Mouse (Mus musculus) lung, embryonic 16.5 days (tissue): Measurements from ENCODE around the gene Hdgf. TPM values are rescaled to one million over a fixed set of nuclear protein-coding genes. Genes with fewer than 3 reads are reported as not detected.

Source experiments
- ATAC-seq: fragments of 200-750 bp; cut with Nextera tagmentation; 2 replicates; pipeline ENCODE4 v1.8.0; 2017; ENCODE audit warnings: low read depth, mild to moderate bottlenecking, moderate library complexity
- H3K27ac ChIP-seq: fragments of 300-500 bp; sonication (generic); 2 replicates; pipeline ENCODE4 v1.5.1; 2014; ENCODE audit warnings: mild to moderate bottlenecking, control low read depth, low read length
- H3K27me3 ChIP-seq: fragments of 300-500 bp; sonication (generic); 2 replicates; pipeline ENCODE4 v1.6.1; 2014; ENCODE audit warnings: low read depth, low read length, mixed read lengths; ENCODE audit not compliant: control insufficient read depth, insufficient read depth
- H3K36me3 ChIP-seq: fragments of 300-500 bp; sonication (generic); 2 replicates; pipeline ENCODE4 v1.6.1; 2014; ENCODE audit warnings: low read length; ENCODE audit not compliant: control insufficient read depth, insufficient read depth
- H3K4me1 ChIP-seq: fragments of 300-500 bp; sonication (generic); replicated peaks from 2 replicates; pipeline ENCODE4 v1.6.1; 2014; ENCODE audit warnings: low read length, mixed read lengths; ENCODE audit not compliant: control insufficient read depth, insufficient read depth
- H3K4me2 ChIP-seq: fragments of 300-500 bp; sonication (generic); 2 replicates; pipeline ENCODE4 v1.6.1; 2014; ENCODE audit warnings: low read depth, low read length, control low read depth
- H3K4me3 ChIP-seq: fragments of 300-500 bp; sonication (generic); 2 replicates; pipeline ENCODE4 v1.5.1; 2014; ENCODE audit warnings: mild to moderate bottlenecking, low read length, control low read depth
- H3K9ac ChIP-seq: fragments of 300-500 bp; sonication (generic); 2 replicates; pipeline ENCODE4 v1.6.1; 2014; ENCODE audit warnings: low read length, control low read depth
- H3K9me3 ChIP-seq: fragments of 300-500 bp; sonication (generic); 2 replicates; pipeline ENCODE4 v1.6.1; 2016; ENCODE audit warnings: low read length; ENCODE audit not compliant: control insufficient read depth
- WGBS: fragments of 180-500 bp; shearing (Covaris S2); extraction: QIAGEN DNeasy Blood & Tissue Kit; methylation state at CpG from one replicate; pipeline ENCODE4 v1.1.7; 2014; 5-methylcytosine and 5-hydroxymethylcytosine counted together
- polyA plus RNA-seq: library from polyadenylated mRNA; unstranded; fragments of >200 nt; fragmentation: Nextera tagmentation; extraction: Ambion mirVana; gene quantifications from 2 replicates; pipeline ENCODE4 v1.2.1, GENCODE M21; 2015

The Hdgf gene
- polyA plus RNA-seq, 1 experiment from 2014 or later = 86.3 TPM

DNA sequence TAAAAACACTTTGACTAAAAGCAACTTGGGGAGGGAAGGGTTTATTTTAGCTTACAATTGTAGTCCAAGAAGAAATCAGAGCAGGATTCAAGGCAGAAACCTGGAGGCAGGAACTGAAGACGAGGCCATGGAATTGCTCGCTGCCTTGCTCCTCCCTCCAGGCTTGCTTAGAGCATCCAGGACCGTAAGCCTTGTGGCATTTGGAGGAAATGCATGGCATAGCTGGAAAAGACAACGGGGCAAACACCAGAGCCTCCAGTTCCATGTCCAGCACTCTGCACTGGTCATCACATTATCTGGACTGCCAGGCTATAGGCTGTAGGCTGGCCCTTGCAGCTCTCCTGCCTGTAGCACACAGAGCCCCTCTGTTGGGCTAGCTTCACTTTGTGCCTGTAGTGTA, 28.4 kb downstream of the Hdgf start:
- Histone ChIP-seq H3K36me3 (peaks cover 29% of the 10 kb centered on the region), H3K27me3 (no peaks in the 10 kb centered on the region), H3K4me3 (no peak overlapping the region), H3K4me1 (peaks cover 9% of the 10 kb centered on the region; the same call in 1 of the 2 replicates), H3K9ac (no peak overlapping the region), H3K27ac (no peak overlapping the region), H3K9me3 (no peaks in the 10 kb centered on the region), H3K4me2 (no peak overlapping the region)
- 57% methylated on average over 4 of the region's 4 CpGs for WGBS
- ATAC-seq = no peak

DNA sequence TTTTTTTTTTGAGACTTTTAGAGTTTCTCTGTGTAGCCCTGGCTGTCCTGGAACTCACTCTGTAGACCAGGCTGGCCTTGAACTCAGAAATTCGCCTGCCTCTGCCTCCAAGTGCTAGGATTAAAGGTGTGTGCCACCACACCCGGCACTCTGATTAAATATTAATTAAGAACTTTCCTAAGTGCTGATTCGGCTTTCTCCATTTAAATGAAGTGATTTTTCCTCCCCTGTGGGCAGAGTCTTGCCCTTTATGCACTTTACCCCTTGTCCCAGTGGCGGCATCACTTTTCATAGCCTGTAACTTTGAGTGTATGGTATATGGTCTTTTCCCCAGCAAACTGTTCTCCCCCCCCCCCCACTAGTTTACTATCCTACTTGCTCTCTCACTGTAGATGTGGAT, 29.1 kb downstream of the Hdgf start:
- no peak overlapping the region for H3K4me2 ChIP-seq
- H3K9ac ChIP-seq = no peak overlapping the region
- peaks cover 9% of the 10 kb centered on the region; the same call in 1 of the 2 replicates for H3K4me1 ChIP-seq
- no peaks in the 10 kb centered on the region for H3K9me3 ChIP-seq
- H3K27ac ChIP-seq = no peak overlapping the region
- WGBS = 77% methylated on average over 4 of the region's 4 CpGs
- peaks cover 35% of the 10 kb centered on the region for H3K36me3 ChIP-seq
- H3K27me3 ChIP-seq = no peaks in the 10 kb centered on the region
- ATAC-seq = no peak
- no peak overlapping the region for H3K4me3 ChIP-seq

GRCm38 (mm10) chr3:87935776-87936175, 29.7 kb downstream of the Hdgf start:
- ATAC-seq = peak; percentile 72
- Histone ChIP-seq H3K4me2 (no peak overlapping the region), H3K27me3 (no peaks in the 10 kb centered on the region), H3K4me3 (no peak overlapping the region), H3K9me3 (no peaks in the 10 kb centered on the region), H3K27ac (no peak overlapping the region), H3K9ac (no peak overlapping the region), H3K4me1 (peaks cover 9% of the 10 kb centered on the region; the same call in 1 of the 2 replicates), H3K36me3 (peaks cover 39% of the 10 kb centered on the region)
- 92% methylated on average over 2 of the region's 2 CpGs for WGBS

DNA sequence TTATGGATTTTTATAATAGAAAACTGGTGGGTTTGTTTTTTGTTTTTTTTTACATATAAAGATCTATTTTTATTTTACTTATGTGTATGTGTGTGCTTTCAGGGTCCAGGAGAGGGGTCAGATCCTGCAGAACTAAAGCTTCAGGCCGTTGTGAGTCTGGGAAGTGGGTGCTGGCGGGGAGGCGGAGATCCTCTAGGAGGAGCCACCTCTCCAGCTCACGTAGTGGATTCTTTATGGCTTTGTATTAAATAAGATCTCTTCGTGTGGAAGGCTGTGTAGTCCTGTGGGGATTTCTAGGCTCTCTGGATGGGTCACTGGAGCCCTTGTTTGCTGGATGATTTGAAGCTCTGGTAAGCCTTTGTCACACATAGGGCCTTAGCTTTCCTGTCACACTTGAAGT, 34.5 kb downstream of the Hdgf start:
- no peaks in the 10 kb centered on the region for H3K4me1 ChIP-seq
- H3K27ac ChIP-seq = no peak overlapping the region
- WGBS = 61% methylated on average over 5 of the region's 5 CpGs
- ATAC-seq = no peak
- no peak overlapping the region for H3K9ac ChIP-seq
- peaks cover 51% of the 10 kb centered on the region for H3K36me3 ChIP-seq
- no peak overlapping the region for H3K4me2 ChIP-seq
- no peaks in the 10 kb centered on the region for H3K27me3 ChIP-seq
- no peak overlapping the region for H3K4me3 ChIP-seq
- no peaks in the 10 kb centered on the region for H3K9me3 ChIP-seq

DNA sequence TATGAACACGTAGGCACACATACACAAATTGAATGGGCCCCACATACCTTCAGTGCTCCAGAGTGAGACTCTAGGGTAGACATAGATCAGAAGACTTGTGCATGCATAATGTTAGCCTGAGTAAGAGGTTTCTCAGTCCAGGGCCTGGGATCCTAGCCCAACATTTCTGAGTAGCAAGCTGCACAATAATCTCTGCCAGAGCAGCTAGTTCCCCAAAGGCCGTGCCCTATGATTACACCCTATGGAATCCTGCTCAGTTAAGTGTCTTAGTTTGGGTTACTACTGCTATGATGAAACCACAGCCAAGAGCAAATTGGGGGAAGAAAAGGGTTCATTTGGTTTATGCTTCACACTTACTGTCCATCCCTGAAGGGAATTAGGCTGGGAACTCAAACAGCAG, 36.4 kb downstream of the Hdgf start:
- Histone ChIP-seq H3K4me1 (peaks cover 7% of the 10 kb centered on the region), H3K4me2 (no peak overlapping the region), H3K9ac (no peak overlapping the region), H3K27me3 (peaks cover 6% of the 10 kb centered on the region), H3K4me3 (no peak overlapping the region), H3K36me3 (peaks cover 48% of the 10 kb centered on the region), H3K9me3 (no peaks in the 10 kb centered on the region), H3K27ac (no peak overlapping the region)
- ATAC-seq = no peak
- WGBS = 90% methylated on average over 2 of the region's 2 CpGs

DNA sequence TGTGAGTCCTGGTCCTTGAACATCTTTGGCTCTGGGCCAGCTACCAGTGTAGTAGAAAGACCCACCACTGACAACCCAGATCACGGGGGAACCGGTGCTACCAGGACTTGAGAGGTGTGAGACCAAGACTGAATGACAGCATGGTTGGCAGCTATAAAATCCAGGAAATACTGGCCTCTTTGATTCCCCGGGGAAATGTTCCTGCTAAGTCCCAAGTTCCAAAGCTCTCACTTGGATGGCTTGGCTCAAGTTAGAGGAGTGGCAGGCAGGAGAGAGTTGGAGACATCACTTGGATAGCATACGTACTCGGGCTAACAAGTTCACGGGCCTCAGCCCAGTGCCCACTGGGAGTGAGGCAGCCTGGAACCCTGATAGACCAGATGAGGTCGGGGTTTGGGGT, 37.5 kb downstream of the Hdgf start:
- no peaks in the 10 kb centered on the region for H3K9me3 ChIP-seq
- no peak overlapping the region for H3K4me2 ChIP-seq
- peaks cover 19% of the 10 kb centered on the region for H3K4me1 ChIP-seq
- no peak overlapping the region for H3K4me3 ChIP-seq
- H3K27me3 ChIP-seq = peaks cover 9% of the 10 kb centered on the region
- 63% methylated on average over 7 of the region's 7 CpGs for WGBS
- H3K36me3 ChIP-seq = peaks cover 37% of the 10 kb centered on the region
- ATAC-seq = no peak
- no peak overlapping the region for H3K9ac ChIP-seq
- no peak overlapping the region for H3K27ac ChIP-seq

GRCm38 (mm10) chr3:87944838-87945600, 38.9 kb downstream of the Hdgf start:
- Histone ChIP-seq H3K4me3 (no peak overlapping the region), H3K9ac (no peak overlapping the region), H3K36me3 (peaks cover 25% of the 10 kb centered on the region), H3K27ac (no peak overlapping the region), H3K4me1 (peaks cover 27% of the 10 kb centered on the region), H3K9me3 (no peaks in the 10 kb centered on the region), H3K27me3 (peaks cover 9% of the 10 kb centered on the region), H3K4me2 (no peak overlapping the region)
- 36% methylated on average over 3 of the region's 4 CpGs for WGBS
- ATAC-seq = peak; percentile 50

DNA sequence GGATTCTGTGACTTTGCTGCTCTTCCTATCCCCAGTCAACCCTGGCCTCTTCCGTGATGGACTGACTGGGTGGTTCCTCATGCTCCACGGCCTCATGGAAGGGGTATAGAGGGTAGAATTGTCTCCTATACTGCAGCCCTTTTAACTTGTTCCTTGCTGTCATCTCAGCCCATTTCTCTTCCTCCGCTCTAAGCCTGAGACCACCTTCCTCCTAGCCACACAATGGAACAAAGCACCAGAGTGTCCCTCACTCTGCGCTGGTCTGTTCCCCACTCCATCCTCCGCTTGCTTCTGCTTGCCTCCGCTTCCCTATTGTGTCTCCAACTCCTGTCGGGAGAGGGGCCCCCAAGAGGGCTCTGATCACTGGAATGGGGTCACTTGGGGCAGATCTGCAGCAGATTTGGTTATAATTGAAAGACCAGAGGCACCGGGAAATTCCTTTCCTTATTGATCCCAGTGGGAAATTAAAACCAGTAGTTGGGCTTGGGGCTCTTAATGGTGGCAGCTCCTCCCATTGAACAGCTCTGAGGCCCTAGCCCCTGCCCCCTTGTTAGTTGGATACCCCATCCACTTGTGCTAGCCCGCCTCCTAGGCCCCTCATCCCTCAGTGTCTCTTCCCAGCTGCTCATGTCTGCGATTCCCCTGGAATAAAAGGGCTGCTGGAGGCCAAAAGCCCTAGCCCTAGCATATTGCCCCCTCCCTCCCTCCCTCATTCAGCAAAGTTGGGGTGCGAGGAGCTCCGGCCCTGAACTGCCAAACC, 39.8 kb downstream of the Hdgf start:
- peaks cover 32% of the 10 kb centered on the region for H3K4me1 ChIP-seq
- 43% methylated on average over 12 of the region's 12 CpGs for whole genome bisulfite sequencing
- H3K36me3 ChIP-seq = peaks cover 17% of the 10 kb centered on the region
- H3K4me3 ChIP-seq = no peak overlapping the region
- H3K27ac ChIP-seq = no peak overlapping the region
- H3K27me3 ChIP-seq = peaks cover 9% of the 10 kb centered on the region
- H3K9me3 ChIP-seq = no peaks in the 10 kb centered on the region
- no peak overlapping the region for H3K9ac ChIP-seq
- H3K4me2 ChIP-seq = no peak overlapping the region
- ATAC-seq = no peak

DNA sequence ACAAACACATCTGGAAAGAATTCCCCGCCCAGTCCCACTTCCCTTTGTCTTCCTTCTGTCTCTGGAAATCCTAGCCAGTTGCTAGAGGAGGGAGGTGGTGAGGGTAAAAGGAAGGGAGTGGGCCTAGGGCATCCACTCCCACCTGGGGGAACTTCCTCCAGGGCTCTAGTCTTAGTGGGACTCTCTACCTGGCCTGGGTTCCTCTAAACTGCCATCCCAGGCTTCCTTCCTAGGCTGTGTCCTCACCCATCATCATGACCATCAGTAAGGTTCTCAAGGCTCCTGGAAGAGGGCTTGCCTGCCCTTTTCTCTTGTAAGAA, 40.4 kb downstream of the Hdgf start:
- peaks cover 11% of the 10 kb centered on the region for H3K36me3 ChIP-seq
- H3K27ac ChIP-seq = no peak overlapping the region
- WGBS = 18% methylated on average over 1 of the region's 1 CpGs
- no peak overlapping the region for H3K4me3 ChIP-seq
- H3K4me1 ChIP-seq = peaks cover 32% of the 10 kb centered on the region
- no peak for ATAC-seq
- H3K27me3 ChIP-seq = peaks cover 9% of the 10 kb centered on the region
- no peaks in the 10 kb centered on the region for H3K9me3 ChIP-seq
- H3K9ac ChIP-seq = no peak overlapping the region
- no peak overlapping the region for H3K4me2 ChIP-seq
